ENCODE assay signal across 9 mouse cellular contexts in genomic region chr13:20038463-20038862, GRCm38 (mm10). TPM values are rescaled to one million over a fixed set of nuclear protein-coding genes. Genes with fewer than 3 reads are reported as not detected.
DNase-seq lines count a peak whose midpoint lies in the region; ATAC-seq and TF ChIP-seq lines count a peak whose summit lies in the region.
"Had no signal": no experiment of that assay in that cellular context is flagged by ENCODE, and none has a peak within 500 bp of the region (broad histone marks: within the 10 kb centered on the region; RNA-seq: fewer than 3 reads in every experiment).

No protein-coding gene starts in this region.

- no peak overlapping the region for H3K9ac ChIP-seq in liver, embryonic 14.5 days (replicated peaks)
- H3K9ac ChIP-seq in stomach, postnatal 0 days (ENCODE audit: low read length), result no peak overlapping the region
- H3K9ac ChIP-seq: neural tube, embryonic 12.5 days had no signal

- H3K36me3 ChIP-seq in liver, embryonic 14.5 days (replicated peaks; ENCODE audit: control insufficient read depth, insufficient read depth, low read depth), result no peaks in the 10 kb centered on the region
- H3K36me3 ChIP-seq in stomach, postnatal 0 days (ENCODE audit: control insufficient read depth, insufficient read depth, low read length), result no peaks in the 10 kb centered on the region
- H3K36me3 ChIP-seq: neural tube, embryonic 12.5 days had no signal

- ATAC-seq in granulocyte monocyte progenitor cell, adult 5-6 weeks (replicated peaks; ENCODE audit: poor library complexity, severe bottlenecking), result peak; percentile 73
- no peak for ATAC-seq in liver, embryonic 14.5 days (ENCODE audit: insufficient read depth)
- no peak for ATAC-seq in stomach, postnatal 0 days (ENCODE audit: low FRiP score, low TSS enrichment)
- ATAC-seq in inflammation-experienced regulatory T-cells, adult 6 months, result no peak

- H3K27me3 ChIP-seq in liver, embryonic 14.5 days (ENCODE audit: control insufficient read depth, insufficient read depth, low read length), result no peaks in the 10 kb centered on the region
- no peaks in the 10 kb centered on the region for H3K27me3 ChIP-seq in stomach, postnatal 0 days (ENCODE audit: control insufficient read depth, insufficient read depth, low read length)
- H3K27me3 ChIP-seq: neural tube, embryonic 12.5 days had no signal

- peak; percentile 18 for DNase-seq in gastrocnemius, postnatal 10 days
- DNase-seq in gastrocnemius, adult 8-10 months (ENCODE audit: low spot score in 2 of 2), result no peak
- peak; percentile 78 for DNase-seq in 416B (ENCODE audit: low read depth)
- DNase-seq in T-cell, adult 2 months (ENCODE audit: low spot score), result peak; percentile 44
- DNase-seq in liver, embryonic 14.5 days (ENCODE audit: low read depth in 3 of 3, low spot score in 3 of 3), result peak in 1 of 3 experiments; percentile 17
- no peak for DNase-seq in stomach, postnatal 0 days (ENCODE audit: low spot score)

- TF ChIP-seq EP300 in liver, embryonic 14.5 days (IDR thresholded peaks at IDR 0.05; ENCODE audit: low read depth), result no peak
- TF ChIP-seq EP300 in stomach, postnatal 0 days (optimal IDR thresholded peaks at IDR 0.05), result no peak

- no peak overlapping the region for H3K4me2 ChIP-seq in liver, embryonic 14.5 days (ENCODE audit: low read depth)
- no peak overlapping the region for H3K4me2 ChIP-seq in stomach, postnatal 0 days (replicated peaks; ENCODE audit: low read depth)
- H3K4me2 ChIP-seq: neural tube, embryonic 12.5 days had no signal

- peak; percentile 61 for TF ChIP-seq CTCF in liver, embryonic 14.5 days (IDR thresholded peaks at IDR 0.05; ENCODE audit: low read depth)
- peak; percentile 73 for TF ChIP-seq CTCF in stomach, postnatal 0 days (IDR thresholded peaks at IDR 0.05; ENCODE audit: low read depth)

- H3K4me3 ChIP-seq in liver, embryonic 14.5 days (ENCODE audit: insufficient read depth in 1 of 2, low read depth in 2 of 2, low read length in 2 of 2), result no peak overlapping the region
- no peak overlapping the region for H3K4me3 ChIP-seq in stomach, postnatal 0 days (ENCODE audit: low read depth, low read length)
- H3K4me3 ChIP-seq: neural tube, embryonic 12.5 days had no signal

- H3K9me3 ChIP-seq in liver, embryonic 14.5 days (ENCODE audit: control insufficient read depth, low read length), result no peaks in the 10 kb centered on the region
- H3K9me3 ChIP-seq in stomach, postnatal 0 days (ENCODE audit: control insufficient read depth, low read length), result no peaks in the 10 kb centered on the region
- H3K9me3 ChIP-seq: neural tube, embryonic 12.5 days had no signal

- 21% methylated on average over 11 of the region's 11 CpGs for WGBS in liver, embryonic 14.5 days (ENCODE audit: insufficient replicate concordance)
- WGBS in stomach, postnatal 0 days, result 33% methylated on average over 11 of the region's 11 CpGs

- no peaks in the 10 kb centered on the region for H3K4me1 ChIP-seq in liver, embryonic 14.5 days (replicated peaks; ENCODE audit: control insufficient read depth in 2 of 2, insufficient read depth in 2 of 2, low read length in 1 of 2)
- no peaks in the 10 kb centered on the region for H3K4me1 ChIP-seq in stomach, postnatal 0 days (replicated peaks; ENCODE audit: control insufficient read depth, insufficient read depth)
- H3K4me1 ChIP-seq: neural tube, embryonic 12.5 days had no signal

- H3K27ac ChIP-seq in liver, embryonic 14.5 days, result no peak overlapping the region
- no peak overlapping the region for H3K27ac ChIP-seq in stomach, postnatal 0 days (replicated peaks)
- H3K27ac ChIP-seq: neural tube, embryonic 12.5 days had no signal

RNA-seq across cellular contexts. Expression of gene Elmo1, which starts 51.9 kb away (rescaled TPM):
- total RNA-seq in gastrocnemius, postnatal 10 days (2021), result 10 to 100 TPM; 13.0 to 21.5 TPM
- total RNA-seq in gastrocnemius, adult 8-10 months (2022), result 1 to 10 TPM; 1.3 to 3.7 (median 2.4) TPM
- total RNA-seq in granulocyte monocyte progenitor cell, adult 5-6 weeks (2014; fragmentation: Nextera tagmentation), result 98.4 and 131 TPM in 2 replicates
- 62.1 and 64.0 TPM in 2 replicates for total RNA-seq in granulocyte monocyte progenitor cell, adult 5-6 weeks (2017)
- polyA plus RNA-seq in liver, embryonic 14.5 days (2012; rRNA removed), result 2.4 and 3.0 TPM in 2 replicates
- 3.5 and 3.9 TPM in 2 replicates for polyA plus RNA-seq in liver, embryonic 14.5 days (2014; fragmentation: Nextera tagmentation; extraction: Ambion mirVana)
- 4.9 and 5.0 TPM in 2 replicates for polyA plus RNA-seq in stomach, postnatal 0 days (2015; fragmentation: Nextera tagmentation; extraction: Ambion mirVana)
- 100 to 1,000 TPM in 2 of 3 experiments, 10 to 100 TPM in 1; 94.0 to 116 (median 111) TPM for polyA plus RNA-seq in inflammation-experienced regulatory T-cells, adult 6 months (2017; shearing (Covaris generic))

Comparison
In these comparisons a context has a peak if more than half of its experiments do, and no peak if none do; other contexts are left out.
1. DNase-seq: peak in gastrocnemius, postnatal 10 days (single experiment), 416B (single experiment) and T-cell, adult 2 months (single experiment); none in gastrocnemius, adult 8-10 months (0 of 2) and stomach, postnatal 0 days (single experiment).